Mouse (Mus musculus): ENCODE results near the gene Reln.

DNA sequence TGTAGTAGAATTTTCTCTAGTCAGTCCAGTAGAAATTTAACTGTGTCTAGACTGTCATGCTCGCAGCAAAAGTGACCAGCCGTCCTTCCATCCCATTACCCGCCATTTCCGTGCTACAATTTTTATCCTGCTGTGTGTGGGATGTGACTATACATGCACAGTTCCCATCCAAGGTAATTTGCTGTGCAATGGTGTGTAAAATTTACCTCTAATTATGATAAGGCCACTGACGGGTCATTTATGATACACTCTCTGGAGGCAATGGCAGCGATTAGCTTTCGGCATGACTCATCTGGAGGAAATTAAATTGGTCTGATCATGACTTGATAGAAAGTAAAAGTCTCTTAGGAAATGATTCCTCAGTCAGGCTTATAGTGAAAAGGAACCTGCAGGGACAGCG, 311.5 kb downstream of the Reln start:
- no peak for TF ChIP-seq CTCF (IDR thresholded peaks at IDR 0.05)
- TF ChIP-seq EP300 (IDR thresholded peaks at IDR 0.05), result no peak
